Mouse (Mus musculus) limb, embryonic 14.5 days (tissue): ENCODE results near the gene Enoph1. TPM values are rescaled to one million over a fixed set of nuclear protein-coding genes. Genes with fewer than 3 reads are reported as not detected.

Experiments used
- ATAC-seq: fragments of 200-750 bp; cut with Nextera tagmentation; 2 replicates; pipeline ENCODE4 v1.8.0; 2017; ENCODE audit warnings: low read depth, moderate number of reproducible peaks, moderate TSS enrichment; ENCODE audit not compliant: low FRiP score
- DNase-seq: peaks from one replicate; pipeline ENCODE4 v3.0.0-alpha.2; 2015; ENCODE audit warnings: low spot score
- H3K27ac ChIP-seq: fragments of 300-500 bp; sonication (generic); replicated peaks from 2 replicates; pipeline ENCODE4 v1.5.1; 2014; ENCODE audit warnings: low read depth, mild to moderate bottlenecking, low read length, moderate library complexity, mixed read lengths
- H3K27me3 ChIP-seq: fragments of 300-500 bp; sonication (generic); 2 replicates; pipeline ENCODE4 v1.6.1; 2014; ENCODE audit warnings: low read length, mixed read lengths; ENCODE audit not compliant: control insufficient read depth, insufficient read depth
- H3K36me3 ChIP-seq: fragments of 300-500 bp; sonication (generic); 2 replicates; pipeline ENCODE4 v1.6.1; 2014; ENCODE audit warnings: mild to moderate bottlenecking, low read length, moderate library complexity, mixed read lengths; ENCODE audit not compliant: control insufficient read depth, insufficient read depth
- H3K4me1 ChIP-seq: fragments of 300-500 bp; sonication (generic); 2 replicates; pipeline ENCODE4 v1.6.1; 2014; ENCODE audit warnings: antibody characterized with exemption, low read length, mixed read lengths; ENCODE audit not compliant: control insufficient read depth, insufficient read depth
- H3K4me2 ChIP-seq: fragments of 300-500 bp; sonication (generic); replicated peaks from 2 replicates; pipeline ENCODE4 v1.6.1; 2014; ENCODE audit warnings: low read depth, mild to moderate bottlenecking, low read length, moderate library complexity; ENCODE audit not compliant: severe bottlenecking
- H3K4me3 ChIP-seq: fragments of 300-500 bp; sonication (generic); replicated peaks from 2 replicates; pipeline ENCODE4 v1.5.1; 2014; ENCODE audit warnings: low read length
- H3K9ac ChIP-seq: fragments of 300-500 bp; sonication (generic); 2 replicates; pipeline ENCODE4 v1.6.1; 2014; ENCODE audit warnings: mild to moderate bottlenecking, low read depth, low read length, moderate library complexity; ENCODE audit not compliant: severe bottlenecking
- H3K9me3 ChIP-seq: fragments of 300-500 bp; sonication (generic); 2 replicates; pipeline ENCODE4 v1.6.1; 2016; ENCODE audit warnings: low read length; ENCODE audit not compliant: control insufficient read depth
- POLR2A ChIP-seq: fragments of 200-500 bp; IDR thresholded peaks from 2 replicates; pipeline ENCODE4 v1.8.0; 2012; ENCODE audit warnings: inconsistent platforms, mild to moderate bottlenecking, moderate library complexity, borderline replicate concordance; ENCODE audit not compliant: insufficient read depth, insufficient read length; ENCODE audit errors: extremely low read depth
- WGBS: fragments of 180-500 bp; shearing (Covaris S2); extraction: QIAGEN DNeasy Blood & Tissue Kit; methylation state at CpG from one replicate; pipeline ENCODE4 v1.1.7; 2014; 5-methylcytosine and 5-hydroxymethylcytosine counted together
- polyA plus RNA-seq, 2 experiments: library from polyadenylated mRNA; depleted of rRNA in 1 of 2; stranded (reverse) in 1 of 2; unstranded in 1 of 2; fragments of >200 nt; fragmentation: Nextera tagmentation in 1 of 2; extraction: Ambion mirVana in 1 of 2; gene quantifications; 2 replicates each; pipeline versions ENCODE4 v1.2.1 to v1.2.3; 2012 to 2014

The Enoph1 gene
- polyA plus RNA-seq, 2 experiments = 42.8 to 50.5 TPM

DNA sequence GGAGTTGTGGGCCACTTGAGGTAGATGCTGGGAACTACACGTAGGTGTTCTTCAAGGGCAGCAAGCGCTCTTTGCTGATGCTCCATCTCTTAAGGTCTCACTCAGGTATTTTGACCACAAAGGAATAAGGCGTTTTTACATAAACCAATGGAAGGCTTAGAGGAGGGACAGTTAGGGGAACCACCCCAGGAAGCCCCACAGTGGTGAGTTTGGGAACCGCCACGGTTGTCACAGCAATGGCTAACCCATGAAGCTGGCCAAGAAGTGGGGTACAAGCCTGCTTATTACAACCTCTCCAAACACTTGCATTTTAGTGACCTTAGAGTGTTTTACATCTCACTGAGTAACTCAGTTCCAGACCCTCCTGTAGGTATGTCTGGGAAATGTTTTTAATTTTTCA lies 31.8 kb downstream of the Enoph1 start:
- WGBS = 88% methylated on average over 5 of the region's 5 CpGs
- H3K4me3 ChIP-seq = no peak overlapping the region
- no peaks in the 10 kb centered on the region for H3K4me1 ChIP-seq
- ATAC-seq (no peak), DNase-seq (no peak)
- no peak overlapping the region for H3K27ac ChIP-seq
- no peaks in the 10 kb centered on the region for H3K27me3 ChIP-seq
- H3K4me2 ChIP-seq = no peak overlapping the region
- H3K9ac ChIP-seq = no peak overlapping the region
- TF ChIP-seq POLR2A = no peak
- peaks cover 27% of the 10 kb centered on the region for H3K36me3 ChIP-seq
- H3K9me3 ChIP-seq = no peaks in the 10 kb centered on the region

- H3K4me2 ChIP-seq = no peak overlapping the region
- TF ChIP-seq POLR2A = no peak
- no peak overlapping the region for H3K4me3 ChIP-seq
- no peak overlapping the region for H3K9ac ChIP-seq
- H3K27ac ChIP-seq = no peak overlapping the region
- no peaks in the 10 kb centered on the region for H3K9me3 ChIP-seq
- no peaks in the 10 kb centered on the region for H3K4me1 ChIP-seq
- no peak for DNase-seq
- peaks cover 18% of the 10 kb centered on the region for H3K36me3 ChIP-seq
- no peaks in the 10 kb centered on the region for H3K27me3 ChIP-seq
- WGBS = 61% methylated on average over 9 of the region's 9 CpGs
- ATAC-seq = no peak
Measured at GRCm38 (mm10) chr5:100072557-100072956, 32.8 kb downstream of the Enoph1 start.

GRCm38 (mm10) chr5:100074571-100074970 lies 34.8 kb downstream of the Enoph1 start:
- Histone ChIP-seq H3K9me3 (no peaks in the 10 kb centered on the region), H3K27me3 (no peaks in the 10 kb centered on the region), H3K4me2 (no peak overlapping the region), H3K27ac (no peak overlapping the region), H3K36me3 (peaks cover 10% of the 10 kb centered on the region), H3K4me3 (no peak overlapping the region), H3K4me1 (0 out of 2 replicates have a peak, but pooled peaks cover 9% of the 10 kb centered on the region), H3K9ac (no peak overlapping the region)
- ATAC-seq (no peak), DNase-seq (no peak)
- WGBS = 56% methylated on average over 4 of the region's 4 CpGs
- TF ChIP-seq POLR2A = no peak

DNA sequence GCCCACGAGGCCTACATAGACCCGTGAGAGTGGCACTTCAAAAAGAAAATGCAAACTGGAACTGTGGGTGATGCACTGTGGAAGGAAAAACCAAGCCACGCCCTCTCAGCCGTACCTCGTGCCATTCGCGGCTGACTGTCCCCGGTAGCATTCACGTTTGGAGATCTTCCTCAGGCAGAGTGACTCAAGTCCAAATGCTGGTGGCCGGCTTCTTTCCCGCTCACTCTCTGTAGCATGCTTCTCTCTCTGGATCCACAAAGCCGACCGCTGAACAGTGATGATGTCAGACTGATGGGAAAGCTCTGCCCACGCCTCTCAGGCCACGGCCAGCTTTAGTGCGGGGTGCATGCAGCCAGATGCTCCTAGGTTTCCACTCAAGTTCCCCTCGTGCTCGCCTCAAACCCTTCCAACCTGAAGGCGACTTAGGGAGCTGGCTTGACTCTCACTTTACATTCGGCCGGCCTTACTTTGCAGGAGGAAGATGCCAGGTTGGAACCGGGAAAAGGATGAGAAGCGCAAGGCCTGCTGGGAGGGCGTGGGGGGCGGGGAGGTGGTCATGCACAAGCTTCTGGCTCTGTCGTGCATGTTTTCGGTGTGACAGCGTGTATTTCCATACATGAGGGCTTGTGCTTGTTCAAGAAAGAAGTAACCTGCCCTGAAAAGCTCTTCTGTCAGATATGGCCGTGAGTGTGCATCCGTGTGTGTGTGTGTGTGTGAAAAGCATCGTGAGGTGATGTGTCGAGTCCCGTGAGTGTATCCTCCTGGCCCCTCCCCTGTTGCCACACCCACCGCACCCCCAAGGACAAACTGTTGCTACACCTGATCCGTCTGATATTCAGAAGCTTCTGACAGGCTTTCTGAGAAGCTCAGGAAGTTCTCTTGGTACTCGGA lies 39.5 kb downstream of the Enoph1 start:
- H3K4me1 ChIP-seq = 0 out of 2 replicates have a peak, but pooled peaks cover 12% of the 10 kb centered on the region
- no peaks in the 10 kb centered on the region for H3K27me3 ChIP-seq
- peak overlapping the region; percentile 43 for H3K9ac ChIP-seq
- H3K4me3 ChIP-seq = peak overlapping the region; percentile 27
- DNase-seq = no peak
- TF ChIP-seq POLR2A = no peak
- H3K4me2 ChIP-seq = peak overlapping the region; percentile 49
- no peaks in the 10 kb centered on the region for H3K9me3 ChIP-seq
- ATAC-seq = peak; percentile 50; the same call in 1 of the 2 replicates
- H3K27ac ChIP-seq = no peak overlapping the region
- WGBS = 28% methylated on average over 36 of the region's 36 CpGs
- H3K36me3 ChIP-seq = no peaks in the 10 kb centered on the region

DNA sequence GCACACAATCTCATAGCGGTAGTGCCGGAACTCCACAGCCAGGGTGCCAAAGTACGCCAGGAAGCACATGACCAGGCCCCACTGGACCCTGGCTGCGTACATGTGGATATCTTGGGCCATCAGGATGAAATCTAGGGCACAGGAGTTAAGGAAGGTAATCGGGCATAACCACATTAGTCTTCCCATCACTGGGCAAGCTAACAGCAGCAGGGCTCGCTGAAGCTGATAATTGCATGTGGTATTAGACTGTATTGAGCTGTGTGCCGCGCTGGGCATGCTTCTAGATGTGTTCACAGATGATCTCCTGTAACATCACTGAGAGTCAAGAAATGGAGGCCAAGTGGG lies 40.1 kb downstream of the Enoph1 start:
- no peak overlapping the region; the same call in 1 of the 2 replicates for H3K4me2 ChIP-seq
- no peak overlapping the region for H3K9ac ChIP-seq
- no peak overlapping the region for H3K27ac ChIP-seq
- H3K4me1 ChIP-seq = peaks cover 13% of the 10 kb centered on the region; the same call in 1 of the 2 replicates
- no peak for ATAC-seq
- H3K4me3 ChIP-seq = peak overlapping the region; percentile 27
- no peaks in the 10 kb centered on the region for H3K9me3 ChIP-seq
- no peaks in the 10 kb centered on the region for H3K27me3 ChIP-seq
- TF ChIP-seq POLR2A = no peak
- DNase-seq = no peak
- 82% methylated on average over 8 of the region's 8 CpGs for WGBS
- no peaks in the 10 kb centered on the region for H3K36me3 ChIP-seq
